Mouse (Mus musculus) hindbrain, postnatal 0 days (tissue): Measurements from ENCODE around the gene Rnf181. TPM values are rescaled to one million over a fixed set of nuclear protein-coding genes. Genes with fewer than 3 reads are reported as not detected.
A peak's percentile ranks its signal among the peaks of the same experiment; 100 is the strongest.

Experiments
- ATAC-seq: fragments of 200-750 bp; cut with Nextera tagmentation; 2 replicates; pipeline ENCODE4 v1.8.0; 2017; ENCODE audit warnings: mild to moderate bottlenecking, moderate TSS enrichment, moderate library complexity
- DNase-seq: peaks from one replicate; pipeline ENCODE4 v3.0.0-alpha.2; 2015; ENCODE audit warnings: low spot score
- H3K27ac ChIP-seq: fragments of 300-500 bp; sonication (generic); 2 replicates; pipeline ENCODE4 v1.5.1; 2014; ENCODE audit warnings: mild to moderate bottlenecking
- H3K27me3 ChIP-seq: fragments of 300-500 bp; sonication (generic); 2 replicates; pipeline ENCODE4 v1.6.1; 2014; ENCODE audit warnings: low read length, mixed read lengths; ENCODE audit not compliant: insufficient read depth
- H3K36me3 ChIP-seq: fragments of 300-500 bp; sonication (generic); 2 replicates; pipeline ENCODE4 v1.6.1; 2014; ENCODE audit warnings: low read length, mixed read lengths; ENCODE audit not compliant: insufficient read depth
- H3K4me1 ChIP-seq: fragments of 300-500 bp; sonication (generic); 2 replicates; pipeline ENCODE4 v1.6.1; 2014; ENCODE audit warnings: antibody characterized with exemption, low read length, mixed read lengths; ENCODE audit not compliant: insufficient read depth
- H3K4me2 ChIP-seq: fragments of 300-500 bp; sonication (generic); 2 replicates; pipeline ENCODE4 v1.6.1; 2014; ENCODE audit warnings: low read depth, mild to moderate bottlenecking, low read length, moderate library complexity, mixed read lengths
- H3K4me3 ChIP-seq: fragments of 300-500 bp; sonication (generic); 2 replicates; pipeline ENCODE4 v1.5.1; 2014; ENCODE audit warnings: low read length
- H3K9ac ChIP-seq: fragments of 300-500 bp; sonication (generic); replicated peaks from 2 replicates; pipeline ENCODE4 v1.6.1; 2014; ENCODE audit warnings: mild to moderate bottlenecking, low read length, moderate library complexity, mixed read lengths
- H3K9me3 ChIP-seq: fragments of 300-500 bp; sonication (generic); 2 replicates; pipeline ENCODE4 v1.6.1; 2016; ENCODE audit warnings: low read length, mixed read lengths
- CTCF ChIP-seq: IDR thresholded peaks from 2 replicates; pipeline ENCODE4 v1.5.1; 2016; ENCODE audit warnings: antibody characterized with exemption, control low read depth, low read depth
- WGBS: fragments of 180-500 bp; shearing (Covaris S2); extraction: QIAGEN DNeasy Blood & Tissue Kit; methylation state at CpG from one replicate; pipeline ENCODE4 v1.1.7; 2014; 5-methylcytosine and 5-hydroxymethylcytosine counted together
- polyA plus RNA-seq: library from polyadenylated mRNA; unstranded; fragments of >200 nt; fragmentation: Nextera tagmentation; extraction: Ambion mirVana; gene quantifications from 2 replicates; pipeline ENCODE4 v1.2.1, GENCODE M21; 2015
- total RNA-seq: library from RNA; depleted of rRNA; stranded (reverse); fragments of >200 nt; gene quantifications from 2 replicates; pipeline ENCODE4 v1.2.3, GENCODE M21; 2014

The Rnf181 gene
- total and polyA plus RNA-seq, 2 experiments from 2014 or later, result 70.6 to 134 TPM

DNA sequence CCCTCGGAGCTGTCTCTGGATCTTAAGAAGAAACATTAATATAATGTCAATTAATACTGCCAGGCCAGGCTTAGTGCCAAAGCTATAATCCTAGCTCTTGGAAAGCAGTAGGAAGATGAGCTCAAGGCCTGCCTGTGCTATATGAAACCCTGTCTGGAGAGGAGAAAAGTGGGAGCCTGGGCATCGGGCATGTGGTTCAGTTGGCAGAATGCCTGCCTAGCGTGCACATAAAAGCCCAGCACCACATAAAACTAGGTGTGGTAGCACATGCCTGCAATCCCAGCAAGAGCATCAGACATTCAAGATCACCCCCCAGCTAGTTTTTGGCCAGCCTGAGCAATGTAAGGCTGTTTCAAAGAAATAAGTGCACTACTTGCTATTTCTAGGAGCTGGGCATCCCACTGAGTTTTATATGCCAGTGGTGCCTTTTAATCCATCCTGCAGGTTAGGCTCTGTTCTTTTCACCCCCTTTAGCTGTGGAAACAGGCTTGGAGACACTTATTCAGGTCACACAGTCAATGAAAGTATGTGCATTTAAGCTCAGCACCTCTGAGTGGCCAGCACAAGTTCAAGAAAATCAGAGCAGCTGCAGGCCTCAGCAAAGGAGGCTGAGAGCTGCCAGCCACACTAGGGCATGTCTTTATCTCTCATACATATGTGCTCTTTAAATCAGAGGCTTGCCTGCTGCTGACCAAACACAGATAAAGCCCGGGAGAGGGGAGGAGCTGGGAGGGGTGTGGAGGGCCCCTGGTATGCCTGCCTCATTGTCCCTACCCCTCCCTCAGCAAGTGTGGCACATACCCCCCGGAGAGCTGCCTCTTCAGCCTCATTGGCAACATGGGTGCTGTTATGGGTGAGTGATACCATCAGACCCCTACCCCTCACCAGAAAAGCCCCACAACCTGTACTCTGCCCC, 9.3 kb downstream of the Rnf181 start:
- Histone ChIP-seq H3K9ac (no peak overlapping the region), H3K4me3 (no peak overlapping the region), H3K27ac (no peak overlapping the region), H3K27me3 (no peaks in the 10 kb centered on the region), H3K9me3 (no peaks in the 10 kb centered on the region), H3K4me2 (no peak overlapping the region), H3K36me3 (peaks cover 13% of the 10 kb centered on the region), H3K4me1 (peaks cover 19% of the 10 kb centered on the region)
- no peak for DNase-seq
- WGBS, result 58% methylated on average over 5 of the region's 5 CpGs
- TF ChIP-seq CTCF, result no peak
- ATAC-seq, result no peak

DNA sequence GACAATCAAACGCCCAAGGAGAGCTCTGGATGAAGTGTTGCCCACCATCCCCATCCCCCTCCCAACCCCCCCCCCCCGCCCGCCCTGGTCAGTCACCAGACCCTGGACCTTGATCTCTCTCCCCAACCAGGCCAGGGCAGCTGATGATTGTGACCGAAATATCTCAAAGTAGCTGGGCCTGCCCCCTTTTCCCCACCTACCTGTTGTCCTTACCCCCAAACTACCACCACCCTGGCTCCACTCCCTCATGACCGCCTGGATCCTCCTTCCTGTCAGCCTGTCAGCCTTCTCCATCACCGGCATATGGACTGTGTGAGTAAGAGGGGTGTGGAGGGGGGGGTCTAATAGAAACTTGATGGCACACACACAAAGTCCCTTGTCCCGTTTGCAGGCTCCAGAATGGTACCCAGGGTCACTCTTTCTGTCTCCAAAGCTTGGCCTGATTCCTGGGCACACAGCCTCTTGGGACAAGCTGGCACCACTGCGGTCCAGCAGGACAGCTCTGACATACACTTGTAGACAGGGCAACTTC, 10.7 kb downstream of the Rnf181 start:
- DNase-seq, result peak; percentile 41
- Histone ChIP-seq H3K9me3 (no peaks in the 10 kb centered on the region), H3K36me3 (peaks cover 13% of the 10 kb centered on the region), H3K4me2 (peak overlapping the region; percentile 92), H3K27ac (peak overlapping the region; percentile 74), H3K27me3 (no peaks in the 10 kb centered on the region), H3K4me3 (peak overlapping the region; percentile 67), H3K4me1 (peaks cover 12% of the 10 kb centered on the region), H3K9ac (peak overlapping the region; percentile 78)
- 34% methylated on average over 6 of the region's 8 CpGs for WGBS
- no peak for TF ChIP-seq CTCF
- peak; percentile 25; the same call in 1 of the 2 replicates for ATAC-seq

DNA sequence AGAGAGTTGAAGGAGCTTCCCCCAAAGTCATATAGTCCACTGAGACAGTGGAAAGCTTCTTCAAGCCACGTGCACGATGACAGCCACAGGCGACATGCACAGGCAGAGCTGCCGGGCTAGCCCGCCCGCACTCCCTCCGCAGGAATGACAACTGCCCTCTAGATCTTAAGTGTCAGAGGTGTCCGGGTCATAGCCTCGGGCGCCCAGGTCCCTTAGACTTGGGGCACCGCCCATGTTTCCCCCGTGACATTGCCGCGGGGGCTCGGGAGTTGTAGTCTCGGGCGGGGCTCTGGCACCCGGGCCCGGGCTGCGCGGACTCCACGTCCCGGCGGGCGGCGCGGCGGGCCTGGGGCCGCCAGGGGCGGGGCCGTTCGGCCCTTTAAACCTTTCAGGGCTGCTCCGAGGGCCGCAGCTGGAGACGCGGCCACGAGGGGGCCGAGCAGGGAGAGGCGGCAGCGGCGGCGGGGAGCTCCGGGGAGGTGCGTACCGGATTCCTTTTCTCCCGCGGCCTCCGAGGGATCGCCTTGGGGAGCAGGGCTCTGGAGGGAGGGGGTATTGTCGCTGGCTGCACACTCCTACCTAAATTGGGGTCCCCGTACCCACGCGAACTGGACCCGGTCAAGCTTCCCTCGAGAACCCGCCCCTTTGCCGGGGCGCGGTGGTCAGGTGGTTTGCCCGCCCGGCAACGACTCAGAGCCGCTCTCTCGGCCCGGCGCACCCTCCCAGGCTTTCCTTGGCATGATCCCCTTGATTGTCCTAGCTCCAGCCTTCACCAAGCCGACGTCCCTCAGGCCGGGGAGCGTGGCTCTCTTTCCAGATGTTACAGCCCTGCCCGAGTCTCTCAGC, 11.5 kb downstream of the Rnf181 start, which contains the start of gene Tmem150a:
Gene Tmem150a (plus strand): TSS at position 382 of the 846 bp plus-strand sequence.
- peak within 1 kb of the TSS; percentile 74 for H3K27ac ChIP-seq
- ATAC-seq, result peak; percentile 91
- peak within 1 kb of the TSS; percentile 67 for H3K4me3 ChIP-seq
- peaks cover 10% of the 10 kb centered on the region; the same call in 1 of the 2 replicates for H3K4me1 ChIP-seq
- H3K9me3 ChIP-seq, result no peaks in the 10 kb centered on the region
- peak; percentile 36; the same call in 1 of the 2 replicates for TF ChIP-seq CTCF
- under 1% methylated on average over 68 of the region's 71 CpGs for WGBS
- peak within 1 kb of the TSS; percentile 92 for H3K4me2 ChIP-seq
- H3K27me3 ChIP-seq, result no peaks in the 10 kb centered on the region
- H3K9ac ChIP-seq, result peak within 1 kb of the TSS; percentile 78
- H3K36me3 ChIP-seq, result peaks cover 19% of the 10 kb centered on the region
- peak; percentile 87 for DNase-seq

DNA sequence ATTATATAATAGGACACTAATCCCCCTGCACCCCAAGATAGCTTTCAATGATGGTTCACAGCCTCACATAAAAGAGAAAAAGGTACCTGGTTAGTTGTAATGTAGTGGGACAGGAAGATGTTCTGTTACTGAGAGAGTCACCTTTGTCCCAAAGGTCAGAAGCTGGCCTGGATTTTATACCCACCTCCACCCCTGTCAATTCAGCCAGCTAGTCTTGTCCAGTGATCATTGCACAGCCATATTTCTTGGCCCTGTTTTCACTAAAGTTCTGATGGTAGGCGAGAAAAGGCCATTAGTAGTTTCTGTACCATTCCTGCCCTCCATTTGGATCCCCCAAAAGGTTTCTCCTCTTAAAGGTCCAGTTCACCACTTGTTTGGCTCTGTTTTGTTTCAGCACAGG, 12.7 kb downstream of the Rnf181 start:
- H3K4me2 ChIP-seq, result no peak overlapping the region
- WGBS, result 78% methylated on average over 1 of the region's 1 CpGs
- ATAC-seq, result no peak

DNA sequence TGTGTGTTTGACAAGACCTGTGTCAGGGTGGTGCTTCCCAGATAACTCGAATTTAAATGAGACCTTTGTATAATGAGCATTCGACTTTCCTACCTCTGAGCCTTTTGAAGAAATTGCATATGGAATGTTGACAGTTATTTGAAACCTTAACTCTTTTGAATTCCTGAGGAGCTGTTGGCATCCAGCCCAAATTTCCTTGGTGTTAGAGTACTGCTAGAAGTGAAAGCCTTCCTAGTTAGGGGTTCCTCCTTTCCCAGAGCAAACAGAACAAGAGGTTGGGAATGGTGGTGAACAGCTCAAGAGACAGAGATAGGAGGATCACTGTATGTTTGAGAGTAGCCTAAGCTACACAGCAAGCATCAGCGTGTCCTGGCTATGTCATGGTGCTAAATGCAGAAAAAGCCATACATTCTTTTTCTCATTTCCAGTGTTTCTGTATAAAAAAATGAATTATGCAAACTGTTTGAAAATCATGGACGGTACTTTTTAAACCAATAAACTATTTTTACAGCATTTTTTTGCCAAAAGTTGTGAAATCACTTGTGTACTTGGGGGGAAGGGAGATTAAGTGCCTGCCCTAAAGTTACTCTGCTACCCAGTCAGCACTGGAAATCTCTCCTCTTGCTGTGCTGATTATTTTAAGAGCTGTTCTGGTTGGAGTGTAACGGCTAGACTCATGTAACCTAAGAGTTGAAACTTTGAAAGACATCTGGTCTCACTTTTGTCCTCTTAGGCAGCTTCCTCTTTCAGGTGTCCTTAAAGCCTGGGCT, 13.9 kb downstream of the Rnf181 start:
- no peak overlapping the region for H3K27ac ChIP-seq
- TF ChIP-seq CTCF, result no peak
- 76% methylated on average over 5 of the region's 5 CpGs for WGBS
- no peaks in the 10 kb centered on the region for H3K9me3 ChIP-seq
- H3K9ac ChIP-seq, result no peak overlapping the region
- no peak for ATAC-seq
- DNase-seq, result no peak
- H3K4me3 ChIP-seq, result no peak overlapping the region
- H3K4me1 ChIP-seq, result peaks cover 15% of the 10 kb centered on the region; the same call in 1 of the 2 replicates
- H3K36me3 ChIP-seq, result peaks cover 22% of the 10 kb centered on the region; the same call in 1 of the 2 replicates
- H3K27me3 ChIP-seq, result no peaks in the 10 kb centered on the region
- no peak overlapping the region for H3K4me2 ChIP-seq

More for the DNA sequence above, 12.7 kb downstream of the Rnf181 start:
- H3K9ac ChIP-seq, result no peak overlapping the region
- no peaks in the 10 kb centered on the region for H3K9me3 ChIP-seq
- TF ChIP-seq CTCF, result no peak
- H3K27ac ChIP-seq, result no peak overlapping the region
- no peaks in the 10 kb centered on the region for H3K27me3 ChIP-seq
- H3K4me1 ChIP-seq, result peaks cover 10% of the 10 kb centered on the region; the same call in 1 of the 2 replicates
- no peak for DNase-seq
- H3K36me3 ChIP-seq, result peaks cover 20% of the 10 kb centered on the region
- H3K4me3 ChIP-seq, result no peak overlapping the region
